Mouse (Mus musculus) induced T-regulatory cell, adult 2 months (primary cell): ENCODE measurements around the gene Pptc7.
A peak's percentile ranks its signal among the peaks of the same experiment; 100 is the strongest.

Experiments
- DNase-seq: peaks from one replicate; pipeline ENCODE4 v3.0.0-alpha.2; 2012; ENCODE audit warnings: low read depth

Gene Pptc7

DNA sequence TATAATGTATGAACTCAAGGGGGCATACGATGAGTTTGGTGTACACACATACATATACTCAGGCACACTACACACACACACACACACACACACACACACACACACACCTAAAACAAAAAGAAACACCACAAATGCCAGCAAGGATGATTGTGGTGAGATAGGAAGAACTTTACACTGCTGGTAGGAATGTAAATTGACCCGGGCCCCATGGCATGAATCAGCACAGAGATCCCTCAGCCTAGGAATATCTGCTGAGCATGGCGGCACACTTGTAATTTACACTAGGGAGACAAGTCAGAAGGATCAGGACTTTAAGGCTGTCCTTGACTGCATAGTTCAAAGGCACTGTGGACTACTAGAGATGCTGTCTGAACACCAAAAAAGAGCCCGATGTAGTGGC lies 46.1 kb downstream of the Pptc7 start:
- DNase-seq: no peak

DNA sequence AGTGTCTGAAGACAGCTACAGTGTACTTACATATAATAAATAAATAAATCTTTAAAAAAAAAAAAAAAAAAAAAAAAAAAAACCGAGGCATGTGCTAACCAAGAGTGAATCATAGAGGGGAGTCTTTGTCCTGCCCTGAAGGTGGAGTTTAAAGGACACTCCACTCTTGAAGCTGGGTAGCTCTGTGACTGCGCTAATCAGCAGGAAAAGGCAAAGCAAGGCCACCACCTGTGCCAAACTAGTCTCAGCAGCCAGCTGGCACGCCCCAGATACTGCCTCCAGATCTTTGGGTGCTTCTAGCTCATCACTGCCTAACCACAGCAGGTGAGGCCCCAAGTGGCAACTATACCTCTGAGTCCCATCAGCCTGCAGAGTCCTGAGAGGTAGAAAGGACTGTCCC lies 50.5 kb downstream of the Pptc7 start:
- no peak for DNase-seq

DNA sequence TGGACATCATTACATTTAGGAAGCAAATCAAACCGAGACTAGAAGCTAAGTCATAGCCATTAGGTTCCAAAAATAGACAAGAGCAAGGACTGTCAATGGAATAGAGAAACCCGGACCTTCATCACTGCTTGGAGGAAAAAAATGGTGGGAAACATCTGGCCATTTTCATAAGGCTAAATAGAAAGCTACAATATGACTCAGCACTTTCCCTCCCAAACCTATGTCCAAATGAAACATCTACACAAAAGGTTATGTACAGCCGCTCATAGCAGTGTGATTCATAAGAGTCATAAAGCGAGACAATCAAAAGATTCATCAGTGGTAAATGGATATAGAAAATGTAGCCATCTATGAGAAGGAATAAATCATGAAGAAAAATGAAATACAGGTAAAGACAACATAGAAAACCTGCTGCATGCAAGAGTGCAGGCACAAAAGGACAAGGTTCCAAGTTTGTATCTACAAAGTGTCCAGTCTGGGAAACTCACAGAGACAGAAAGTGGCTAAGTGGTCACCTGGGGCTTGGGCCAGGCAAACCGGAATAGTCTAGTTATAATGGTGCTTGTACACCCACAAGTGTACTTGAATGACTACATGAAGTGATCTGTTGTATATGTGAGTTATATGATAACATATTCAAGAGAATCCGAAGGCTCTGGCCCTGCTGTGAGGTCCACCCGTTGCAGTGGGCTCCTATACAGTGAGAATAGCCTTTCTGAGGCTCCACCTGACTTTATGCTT lies 52.6 kb downstream of the Pptc7 start:
- no peak for DNase-seq

DNA sequence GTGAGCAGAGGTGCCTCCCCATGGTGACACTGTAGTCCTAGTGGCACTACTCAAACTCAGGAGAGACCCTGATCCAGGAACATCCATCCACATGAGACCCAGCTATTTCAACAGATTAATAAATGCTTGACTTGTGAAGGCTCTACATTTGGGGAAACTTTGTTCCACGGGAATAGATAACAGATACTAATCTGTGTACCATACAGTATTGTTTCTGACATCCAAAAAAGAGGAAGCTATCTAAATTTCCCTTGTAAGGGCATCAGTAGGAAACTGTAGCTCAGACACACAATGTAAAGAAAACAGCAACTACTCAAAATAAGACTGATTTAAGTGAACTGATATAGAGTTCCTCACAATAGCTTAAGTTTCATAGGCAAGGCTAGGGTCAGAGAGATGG lies 58.7 kb downstream of the Pptc7 start:
- DNase-seq: no peak

DNA sequence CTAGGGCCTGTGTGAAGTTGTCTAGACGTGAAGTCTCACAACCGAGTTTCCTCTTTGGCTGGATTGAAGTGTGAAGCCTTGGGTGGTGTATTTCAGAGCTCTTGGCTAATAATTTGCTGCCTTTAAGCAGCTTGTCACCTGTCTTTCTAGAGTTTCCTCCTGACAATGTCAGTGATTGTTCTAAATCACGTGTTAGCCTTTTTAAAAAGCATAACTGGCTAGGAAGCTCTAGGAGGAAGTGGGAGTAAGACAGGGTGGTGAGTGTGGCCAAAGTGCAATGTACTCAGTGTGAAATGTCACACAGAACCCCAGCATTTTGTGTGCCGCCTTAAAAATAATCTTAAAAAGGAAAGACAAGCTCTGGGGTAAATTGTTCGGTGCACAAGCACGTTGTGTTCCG lies 59.6 kb downstream of the Pptc7 start:
- DNase-seq: no peak

DNA sequence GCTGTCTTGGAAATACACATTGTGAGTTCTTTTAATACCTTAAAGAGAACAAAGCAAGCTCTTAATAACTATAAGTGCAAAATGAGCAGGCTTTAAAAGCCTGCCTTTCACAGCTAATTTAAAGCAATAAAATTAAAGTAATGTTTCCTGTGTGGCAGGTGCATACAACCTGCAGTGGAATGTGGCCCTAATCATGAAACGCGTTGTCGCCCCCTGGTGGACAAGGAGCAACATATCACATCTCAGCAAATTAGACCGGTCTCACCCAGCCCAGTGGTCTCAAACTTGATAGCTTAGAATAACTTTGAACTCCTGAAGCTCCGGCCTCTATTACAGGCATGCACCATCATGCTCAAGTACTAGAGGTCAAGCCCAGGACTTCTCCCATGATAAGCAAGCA lies 60.1 kb downstream of the Pptc7 start:
- DNase-seq: peak; percentile 92

DNA sequence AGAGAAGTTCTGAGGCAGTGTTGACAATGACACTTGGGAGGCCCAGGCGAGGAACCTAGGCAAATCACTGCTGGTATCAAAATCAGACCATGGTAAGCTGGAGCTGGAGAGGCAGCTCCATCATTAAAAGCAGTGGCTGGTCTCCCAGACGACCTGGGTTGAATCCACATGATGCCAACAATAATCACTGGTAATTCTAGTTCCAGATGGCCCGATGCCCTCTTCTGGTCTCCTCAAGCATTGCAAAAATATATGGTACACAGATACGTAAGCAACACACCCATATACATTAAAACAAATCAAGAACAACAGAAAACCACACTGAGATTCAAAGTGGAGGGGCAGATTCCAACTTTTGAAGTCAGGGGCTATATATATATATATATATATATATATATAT lies 61.6 kb downstream of the Pptc7 start:
- DNase-seq: peak; percentile 36

DNA sequence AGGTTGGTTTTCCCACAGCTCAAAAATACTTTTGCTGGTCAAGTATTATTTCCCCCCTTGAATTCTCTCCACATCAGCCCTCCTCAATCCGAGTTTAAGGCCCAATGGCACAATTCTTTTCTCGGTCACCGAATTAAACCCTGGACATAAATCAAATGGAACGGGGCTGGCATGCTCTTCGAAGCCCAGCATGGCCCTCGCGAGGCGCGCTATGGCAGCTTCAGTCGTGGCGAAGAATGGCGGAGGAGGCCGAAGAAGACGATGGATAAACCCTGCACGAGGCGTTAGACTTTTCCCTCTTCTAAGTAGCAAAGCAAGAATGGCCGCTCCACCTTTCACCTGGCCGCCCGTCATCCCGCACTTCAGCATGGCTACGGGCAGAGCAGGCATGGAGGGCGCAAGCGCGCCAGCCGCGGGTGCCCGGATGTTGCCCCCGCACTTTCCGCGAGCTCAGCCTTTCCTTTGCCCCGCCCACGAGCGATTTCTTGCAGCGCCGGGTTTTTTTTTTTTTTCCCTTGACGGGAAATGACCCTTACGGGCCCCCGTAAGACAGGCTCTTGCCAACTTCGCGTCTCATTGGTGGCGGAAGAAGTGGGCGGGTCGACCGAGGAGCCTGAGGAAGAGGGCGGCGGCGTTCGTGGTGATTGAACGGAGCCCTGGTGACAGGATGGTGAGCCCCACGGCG lies 69.8 kb downstream of the Pptc7 start, which contains the start of the genes Rad9b and Vps29:
TSS of gene Rad9b (minus strand) at position 427 of the 685 bp plus-strand sequence.
TSS of gene Vps29 (plus strand) at position 563 of the 685 bp plus-strand sequence.
- DNase-seq: peak; percentile 100

DNA sequence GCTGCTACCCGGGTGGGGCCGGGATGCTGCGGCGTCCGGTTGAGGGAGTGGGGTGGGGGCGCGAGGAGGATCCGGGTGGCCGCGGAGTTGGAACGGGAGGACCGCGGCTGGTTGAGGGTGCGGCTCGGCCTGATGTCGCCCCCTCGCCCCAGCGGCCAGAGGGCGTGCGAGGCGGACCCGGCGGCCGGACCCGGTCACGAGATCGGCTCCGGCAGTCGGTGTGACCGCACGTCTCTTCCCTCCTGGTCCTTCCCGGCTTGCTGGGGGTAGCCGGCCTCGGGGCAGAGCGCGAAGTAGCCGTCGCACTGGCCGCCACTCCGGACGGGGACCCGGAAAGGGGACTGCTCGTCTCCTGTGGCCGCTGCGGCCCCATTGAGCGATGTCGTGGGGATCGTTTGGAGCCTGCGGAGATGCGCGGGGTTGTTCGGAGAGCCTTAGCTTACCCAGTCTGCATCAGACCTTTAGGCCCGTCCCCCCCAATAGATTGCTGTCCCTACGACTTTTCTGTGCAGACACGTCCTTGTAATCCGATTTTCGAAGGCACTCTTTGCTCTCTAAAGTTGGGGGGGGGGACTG lies 70.4 kb downstream of the Pptc7 start:
- DNase-seq: no peak

DNA sequence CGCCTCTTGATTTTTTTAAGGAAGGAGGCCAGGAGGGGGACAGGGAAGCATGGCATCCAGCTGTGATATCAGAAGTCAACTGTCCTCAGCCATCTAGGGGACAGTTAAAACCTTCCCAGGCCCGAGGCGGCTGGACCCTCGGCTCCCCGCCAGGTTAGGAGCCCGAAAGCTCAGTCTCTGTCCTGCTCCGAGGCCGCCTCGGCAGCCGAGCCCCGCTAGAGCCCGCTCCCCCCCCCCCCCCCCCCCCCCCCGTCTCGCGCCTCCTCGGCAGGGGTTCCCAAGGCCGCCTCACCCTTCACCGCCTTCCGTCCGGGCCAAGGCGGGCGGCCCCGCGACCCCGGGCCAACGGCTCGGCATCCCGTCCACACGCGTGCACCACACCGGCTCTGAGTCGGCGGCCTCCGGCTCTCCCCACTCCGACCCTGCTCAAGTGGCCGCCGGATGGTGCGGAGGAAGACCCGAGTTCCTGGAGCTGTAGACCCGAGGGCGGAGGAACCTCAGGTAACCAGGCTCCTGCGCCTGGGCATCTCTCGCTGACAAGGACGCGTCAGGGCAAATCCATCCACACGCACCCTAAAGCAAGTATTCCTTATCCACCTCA lies 87.5 kb downstream of the Pptc7 start, which contains the start of gene Gpn3:
TSS of gene Gpn3 (plus strand) at position 286 of the 601 bp plus-strand sequence.
- DNase-seq: no peak

DNA sequence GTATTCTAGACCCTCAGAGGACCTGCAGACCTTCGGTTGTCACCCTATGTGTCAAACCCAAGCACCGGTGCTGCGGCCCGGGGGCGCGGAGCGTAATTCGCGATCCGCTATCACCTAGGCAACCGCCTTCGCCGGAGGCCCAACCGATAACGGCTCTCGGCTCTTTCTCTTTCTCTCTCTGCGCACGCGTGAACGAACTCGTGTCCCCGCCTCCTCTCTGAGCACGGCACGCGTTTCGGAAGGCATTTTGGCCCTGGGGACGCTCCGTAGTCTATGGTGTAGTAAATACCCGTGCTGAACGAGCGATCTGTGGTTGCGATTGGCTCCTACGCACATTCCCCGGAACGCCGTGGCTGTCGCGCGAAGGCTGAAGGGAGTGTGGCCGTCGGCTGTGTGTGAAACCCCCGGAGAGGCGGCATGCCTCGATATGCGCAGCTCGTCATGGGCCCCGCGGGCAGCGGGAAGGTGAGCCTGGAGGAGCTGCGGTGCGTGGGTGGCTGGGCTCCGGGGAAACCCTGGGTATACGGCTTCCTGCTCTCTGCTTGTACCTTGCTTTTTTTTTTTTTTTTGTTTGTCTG lies 88.1 kb downstream of the Pptc7 start, which contains the start of gene Fam216a:
TSS of gene Fam216a (minus strand) at position 173 of the 578 bp plus-strand sequence.
- DNase-seq: peak; percentile 100

DNA sequence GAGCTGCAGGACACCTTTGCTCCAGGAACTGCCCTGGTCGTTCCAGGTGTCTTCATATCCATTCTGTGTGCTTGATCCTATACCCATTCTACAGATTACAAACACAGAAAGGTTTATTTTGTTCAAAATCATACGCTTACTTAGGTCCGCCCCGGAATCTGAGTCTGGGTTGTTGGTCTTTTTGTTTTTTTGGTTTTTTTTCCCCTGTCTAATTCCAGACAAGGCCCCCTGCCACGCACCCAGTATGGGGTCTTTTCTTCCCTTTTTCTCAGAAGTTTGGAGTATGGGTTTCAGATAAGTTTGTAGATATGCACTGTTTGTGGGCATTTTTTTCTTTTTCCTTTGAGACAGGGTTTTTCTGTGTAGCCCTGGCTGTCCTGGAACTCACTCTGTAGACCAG lies 88.7 kb downstream of the Pptc7 start:
- no peak for DNase-seq
